Comparison of ENCODE assay signal across 9 mouse cellular contexts in the genomic region with DNA sequence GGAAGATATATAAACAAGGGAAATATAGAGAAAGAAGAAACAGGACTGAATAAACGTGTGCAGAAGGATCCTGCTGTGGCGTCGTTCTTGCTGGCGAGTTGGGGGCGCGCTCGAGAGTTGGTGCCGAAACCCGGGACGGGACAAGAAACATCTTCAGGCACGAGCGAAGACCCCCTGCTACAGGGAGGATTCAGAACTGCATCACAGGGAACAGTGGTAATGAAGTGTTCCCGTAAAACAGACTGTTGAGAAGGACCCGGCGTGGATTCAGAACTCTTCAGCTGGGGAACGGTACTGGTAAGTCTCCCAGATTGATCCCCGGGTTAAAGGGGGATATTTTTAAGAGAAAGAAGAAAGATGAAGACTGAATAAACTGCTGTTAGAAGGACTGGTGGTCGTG. TPM values are rescaled to one million over a fixed set of nuclear protein-coding genes. Genes with fewer than 3 reads are reported as not detected.
DNase-seq lines count a peak whose midpoint lies in the region.
"Had no signal": no experiment of that assay in that cellular context is flagged by ENCODE, and none has a peak within 500 bp of the region (broad histone marks: within the 10 kb centered on the region; RNA-seq: fewer than 3 reads in every experiment).

No protein-coding gene starts in this region.

- peak; percentile 91 to 98 for DNase-seq in adrenal gland, postnatal 4 days (ENCODE audit: low spot score in 2 of 2)
- peak; percentile 62 to 64 for DNase-seq in frontal cortex, postnatal 14 days (ENCODE audit: low spot score in 2 of 2)
- DNase-seq in heart, adult 9 months (ENCODE audit: low spot score in 2 of 2): peak; percentile 59 to 63
- DNase-seq in kidney, postnatal 4 days: peak; percentile 66 to 71
- DNase-seq in left cerebral cortex, adult 9 months (ENCODE audit: low spot score in 2 of 2): peak; percentile 19 to 63
- DNase-seq in ovary, adult 18-20 months (ENCODE audit: low spot score): peak; percentile 76
- DNase-seq in spleen, postnatal 4 days (ENCODE audit: low spot score in 2 of 2): peak; percentile 87 to 98
- DNase-seq in urinary bladder, postnatal 36 days (ENCODE audit: low spot score in 2 of 2): peak; percentile 64 to 74

RNA-seq across cellular contexts. Expression of gene Olfr330, which starts 15.7 kb away (rescaled TPM):
- 1 to 10 TPM; 1.1 to 1.4 TPM for total RNA-seq in adrenal gland, postnatal 4 days (2021)
- total RNA-seq: common myeloid progenitor, adult 5-6 weeks had no signal

RNA-seq across cellular contexts. Expression of gene Olfr331, which starts 16.5 kb away (rescaled TPM):
- total RNA-seq in adrenal gland, postnatal 4 days (2021): not detected
- total RNA-seq: common myeloid progenitor, adult 5-6 weeks had no signal

RNA-seq across cellular contexts. Expression of gene Olfr332, which starts 26.6 kb away (rescaled TPM):
- not detected for total RNA-seq in adrenal gland, postnatal 4 days (2021)
- total RNA-seq: common myeloid progenitor, adult 5-6 weeks had no signal

RNA-seq across cellular contexts. Expression of gene Olfr329-ps, which starts 27.3 kb away (rescaled TPM):
- total RNA-seq in adrenal gland, postnatal 4 days (2021): 1 to 10 TPM in 1 of 2 experiments, under 1 TPM in 1; 0.45 to 1.0 TPM
- total RNA-seq: common myeloid progenitor, adult 5-6 weeks had no signal

RNA-seq across cellular contexts. Expression of gene Olfr328, which starts 36.5 kb away (rescaled TPM):
- total RNA-seq in adrenal gland, postnatal 4 days (2021): under 1 TPM; 0.28 to 0.45 TPM
- total RNA-seq: common myeloid progenitor, adult 5-6 weeks had no signal

Comparison
In these comparisons a context has a peak if more than half of its experiments do, and no peak if none do; other contexts are left out.
1. Peak in every context shown above with its lines: DNase-seq.
2. DNase-seq: peak in every context shown above with its lines; median percentile 94 in adrenal gland, postnatal 4 days; 92 in spleen, postnatal 4 days; 76 in ovary, adult 18-20 months; 69 in urinary bladder, postnatal 36 days; 68 in kidney, postnatal 4 days; 63 in frontal cortex, postnatal 14 days; 61 in heart, adult 9 months; 41 in left cerebral cortex, adult 9 months.